Mouse (Mus musculus) embryonic facial prominence, embryonic 14.5 days (tissue): Measurements from ENCODE around the gene Npat. TPM values are rescaled to one million over a fixed set of nuclear protein-coding genes. Genes with fewer than 3 reads are reported as not detected.

ENCODE experiments used
- polyA plus RNA-seq: library from polyadenylated mRNA; unstranded; fragments of >200 nt; fragmentation: Nextera tagmentation; extraction: Ambion mirVana; gene quantifications from 2 replicates; pipeline ENCODE4 v1.2.1, GENCODE M21; 2014

Npat gene
- polyA plus RNA-seq, 1 experiment from 2014 or later = 20.6 TPM

Other genes with a start within 250 kb of the Npat start
- gene Exph5, start 235.4 kb upstream of the Npat start, polyA plus RNA-seq = 1.4 and 1.7 TPM in 2 replicates
- 29.8 and 32.2 TPM in 2 replicates for gene Kdelc2, start 153.0 kb upstream of the Npat start, polyA plus RNA-seq
- 1.1 and 1.3 TPM in 2 replicates for gene 4930550C14Rik, start 134.7 kb upstream of the Npat start, polyA plus RNA-seq
- gene Atm, start 307 bp upstream of the Npat start, polyA plus RNA-seq = 10.9 and 12.8 TPM in 2 replicates
- gene Acat1, start 73.3 kb downstream of the Npat start, polyA plus RNA-seq = 184 and 194 TPM in 2 replicates
- 41.2 and 44.6 TPM in 2 replicates for gene Cul5, start 133.0 kb downstream of the Npat start, polyA plus RNA-seq
- gene Rab39, start 169.2 kb downstream of the Npat start, polyA plus RNA-seq = 0.60 and 1.0 TPM in 2 replicates
- gene Slc35f2, start 234.5 kb downstream of the Npat start, polyA plus RNA-seq = 4.3 and 4.7 TPM in 2 replicates